Mouse (Mus musculus) stomach, postnatal 0 days (tissue): Measurements from ENCODE around the gene Gga1. TPM values are rescaled to one million over a fixed set of nuclear protein-coding genes. Genes with fewer than 3 reads are reported as not detected.

ENCODE experiments used
- ATAC-seq: fragments of 200-750 bp; cut with Nextera tagmentation; 2 replicates; pipeline ENCODE4 v1.8.0; 2017; ENCODE audit not compliant: low FRiP score, low TSS enrichment
- DNase-seq: peaks from one replicate; pipeline ENCODE4 v3.0.0-alpha.2; 2016; ENCODE audit warnings: low spot score
- H3K27ac ChIP-seq: fragments of 300-500 bp; sonication (generic); replicated peaks from 2 replicates; pipeline ENCODE4 v1.5.1; 2014; ENCODE audit warnings: mild to moderate bottlenecking, control low read depth
- H3K27me3 ChIP-seq: fragments of 300-500 bp; sonication (generic); 2 replicates; pipeline ENCODE4 v1.6.1; 2014; ENCODE audit warnings: low read length; ENCODE audit not compliant: control insufficient read depth, insufficient read depth
- H3K36me3 ChIP-seq: fragments of 300-500 bp; sonication (generic); 2 replicates; pipeline ENCODE4 v1.6.1; 2014; ENCODE audit warnings: low read length, mixed read lengths; ENCODE audit not compliant: control insufficient read depth, insufficient read depth
- H3K4me1 ChIP-seq: fragments of 300-500 bp; sonication (generic); replicated peaks from 2 replicates; pipeline ENCODE4 v1.6.1; 2014; ENCODE audit warnings: antibody characterized with exemption; ENCODE audit not compliant: control insufficient read depth, insufficient read depth
- H3K4me2 ChIP-seq: fragments of 300-500 bp; sonication (generic); replicated peaks from 2 replicates; pipeline ENCODE4 v1.6.1; 2014; ENCODE audit warnings: low read depth, mild to moderate bottlenecking, control low read depth, moderate library complexity
- H3K4me3 ChIP-seq: fragments of 300-500 bp; sonication (generic); 2 replicates; pipeline ENCODE4 v1.5.1; 2014; ENCODE audit warnings: low read depth, low read length, control low read depth
- H3K9ac ChIP-seq: fragments of 300-500 bp; sonication (generic); 2 replicates; pipeline ENCODE4 v1.6.1; 2014; ENCODE audit warnings: mild to moderate bottlenecking, low read length, control low read depth, mixed read lengths
- H3K9me3 ChIP-seq: fragments of 300-500 bp; sonication (generic); 2 replicates; pipeline ENCODE4 v1.6.1; 2016; ENCODE audit warnings: low read length; ENCODE audit not compliant: control insufficient read depth
- CTCF ChIP-seq: IDR thresholded peaks from 2 replicates; pipeline ENCODE4 v1.5.1; 2016; ENCODE audit warnings: antibody characterized with exemption, low read depth, mild to moderate bottlenecking, moderate library complexity
- EP300 ChIP-seq: optimal IDR thresholded peaks from 2 replicates; pipeline ENCODE3; 2016; ENCODE audit warnings: antibody characterized with exemption
- WGBS: fragments of 180-500 bp; shearing (Covaris S2); extraction: QIAGEN DNeasy Blood & Tissue Kit; methylation state at CpG from one replicate; pipeline ENCODE4 v1.1.7; 2014; 5-methylcytosine and 5-hydroxymethylcytosine counted together
- polyA plus RNA-seq: library from polyadenylated mRNA; unstranded; fragments of >200 nt; fragmentation: Nextera tagmentation; extraction: Ambion mirVana; gene quantifications from 2 replicates; pipeline ENCODE4 v1.2.1, GENCODE M21; 2015

Gene Gga1
- polyA plus RNA-seq, 1 experiment from 2014 or later = 35.6 TPM

DNA sequence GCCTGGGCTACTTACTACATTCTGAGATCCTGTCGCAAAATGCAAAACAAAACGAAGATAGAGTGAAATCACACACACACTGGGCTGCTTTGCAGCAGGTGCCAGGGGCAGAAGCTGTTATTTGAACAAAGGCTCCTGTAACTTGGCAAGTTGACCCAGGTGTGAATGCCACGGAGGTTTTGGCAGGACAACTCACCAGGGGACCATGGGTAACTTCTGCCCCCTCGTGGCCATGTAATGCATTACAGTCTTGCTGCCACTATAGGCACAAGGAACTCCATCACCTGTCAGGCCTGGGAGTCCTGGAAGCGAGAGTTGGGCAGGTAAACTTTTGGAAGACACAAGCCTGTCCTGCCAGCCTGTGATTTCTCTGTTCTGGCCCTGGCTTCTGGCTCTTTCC, 28.5 kb upstream of the Gga1 start:
- H3K4me1 ChIP-seq = peaks cover 13% of the 10 kb centered on the region; the same call in 1 of the 2 replicates
- TF ChIP-seq EP300 (no peak), CTCF (peak; percentile 97)
- ATAC-seq = no peak
- no peak overlapping the region for H3K4me3 ChIP-seq
- peaks cover 9% of the 10 kb centered on the region; the same call in 1 of the 2 replicates for H3K36me3 ChIP-seq
- no peaks in the 10 kb centered on the region for H3K27me3 ChIP-seq
- 20% methylated on average over 5 of the region's 5 CpGs for WGBS
- no peak overlapping the region for H3K4me2 ChIP-seq
- peak; percentile 94 for DNase-seq
- H3K9ac ChIP-seq = no peak overlapping the region
- no peaks in the 10 kb centered on the region for H3K9me3 ChIP-seq
- peak overlapping the region; percentile 89; the same call in 1 of the 2 replicates for H3K27ac ChIP-seq

- Histone ChIP-seq H3K9ac (peak overlapping the region; percentile 31; the same call in 1 of the 2 replicates), H3K4me2 (no peak overlapping the region), H3K36me3 (peaks cover 9% of the 10 kb centered on the region; the same call in 1 of the 2 replicates), H3K27ac (peak overlapping the region; percentile 89), H3K27me3 (no peaks in the 10 kb centered on the region), H3K4me1 (peaks cover 11% of the 10 kb centered on the region; the same call in 1 of the 2 replicates), H3K4me3 (no peak overlapping the region), H3K9me3 (no peaks in the 10 kb centered on the region)
- WGBS = 68% methylated on average over 12 of the region's 12 CpGs
- no peak for DNase-seq
- TF ChIP-seq CTCF (no peak), EP300 (no peak)
- no peak for ATAC-seq
Measured at GRCm38 (mm10) chr15:78849485-78849884, 27.5 kb upstream of the Gga1 start.

DNA sequence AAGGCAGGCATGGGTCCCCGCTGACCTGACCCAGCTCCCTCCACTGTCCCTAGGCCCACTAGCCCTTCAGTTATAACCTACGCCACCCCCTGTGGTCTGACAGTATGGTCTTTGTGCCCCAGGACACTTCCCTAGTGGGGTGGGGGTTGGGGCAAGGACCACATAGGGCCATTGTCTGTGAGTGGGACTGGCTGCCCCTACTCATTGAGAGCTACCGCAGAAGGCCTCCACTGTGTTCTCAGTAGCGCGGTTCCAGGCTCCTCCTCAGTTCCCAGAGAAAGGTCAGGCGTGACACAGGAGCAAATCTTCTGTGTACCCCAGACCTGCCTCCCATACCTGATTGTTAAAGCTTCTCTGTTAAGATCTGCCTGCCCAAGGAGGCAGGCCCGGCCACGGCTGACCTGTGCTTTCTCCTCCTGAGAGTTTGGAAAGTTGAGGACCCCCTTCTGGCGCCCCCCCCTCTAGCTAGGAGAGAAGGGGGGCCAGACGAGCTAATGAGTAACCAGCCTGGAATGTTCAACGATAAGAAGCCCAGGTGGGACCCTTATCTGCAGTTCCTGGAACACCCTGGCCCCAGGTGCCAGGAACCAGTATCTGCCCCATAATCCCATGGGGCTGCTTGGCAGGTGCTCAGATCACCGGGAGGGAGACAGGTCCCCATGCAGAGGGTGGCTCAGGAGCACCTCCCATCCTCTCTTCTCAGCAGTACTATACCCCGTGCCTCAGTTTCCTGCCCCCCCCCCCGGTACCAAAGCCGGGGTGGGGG, 26.7 kb upstream of the Gga1 start:
- WGBS = 48% methylated on average over 15 of the region's 15 CpGs

DNA sequence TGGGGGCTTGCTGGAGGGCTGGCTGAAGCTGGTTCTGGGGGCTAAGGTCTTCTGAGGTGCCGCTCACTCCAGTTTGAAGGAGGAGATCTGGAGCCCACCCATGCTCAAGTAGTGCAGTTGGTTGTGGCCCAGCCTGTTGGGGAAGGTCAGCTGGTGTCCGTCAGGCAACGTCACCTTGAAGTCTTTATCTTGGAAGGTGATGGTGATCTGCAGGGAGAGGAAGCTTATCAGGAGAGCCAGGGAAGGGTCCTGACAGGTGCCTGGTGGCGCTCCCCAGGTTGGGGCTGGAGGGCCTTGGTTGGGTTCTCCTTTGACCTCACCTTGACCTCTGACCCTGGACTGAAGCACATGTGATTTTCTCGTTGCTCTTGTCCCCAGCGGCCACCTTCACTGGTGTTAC, 26.0 kb upstream of the Gga1 start:
- no peak overlapping the region for H3K9ac ChIP-seq
- ATAC-seq = no peak
- H3K9me3 ChIP-seq = no peaks in the 10 kb centered on the region
- H3K27ac ChIP-seq = peak overlapping the region; percentile 89
- 53% methylated on average over 6 of the region's 6 CpGs for WGBS
- peak; percentile 45 for DNase-seq
- no peak for TF ChIP-seq CTCF
- no peak for TF ChIP-seq EP300
- no peak overlapping the region for H3K4me3 ChIP-seq
- no peak overlapping the region for H3K4me2 ChIP-seq
- peaks cover 9% of the 10 kb centered on the region; the same call in 1 of the 2 replicates for H3K36me3 ChIP-seq
- H3K4me1 ChIP-seq = peaks cover 4% of the 10 kb centered on the region; the same call in 1 of the 2 replicates
- no peaks in the 10 kb centered on the region for H3K27me3 ChIP-seq

More for the DNA sequence above, 26.7 kb upstream of the Gga1 start:
- H3K4me1 ChIP-seq = peaks cover 10% of the 10 kb centered on the region; the same call in 1 of the 2 replicates
- H3K9me3 ChIP-seq = no peaks in the 10 kb centered on the region
- no peaks in the 10 kb centered on the region for H3K27me3 ChIP-seq
- peaks cover 9% of the 10 kb centered on the region; the same call in 1 of the 2 replicates for H3K36me3 ChIP-seq
- ATAC-seq (peak; percentile 56), DNase-seq (peak; percentile 88)
- peak overlapping the region; percentile 89 for H3K27ac ChIP-seq
- no peak overlapping the region for H3K4me2 ChIP-seq
- TF ChIP-seq EP300 = peak; percentile 43
- no peak for TF ChIP-seq CTCF
- no peak overlapping the region for H3K4me3 ChIP-seq
- H3K9ac ChIP-seq = peak overlapping the region; percentile 31; the same call in 1 of the 2 replicates

- DNase-seq = peak; percentile 97
- WGBS = 9% methylated on average over 13 of the region's 13 CpGs
- Histone ChIP-seq H3K9ac (no peak overlapping the region), H3K27ac (peak overlapping the region; percentile 89), H3K4me1 (peaks cover 4% of the 10 kb centered on the region; the same call in 1 of the 2 replicates), H3K27me3 (no peaks in the 10 kb centered on the region), H3K4me3 (no peak overlapping the region), H3K9me3 (no peaks in the 10 kb centered on the region), H3K4me2 (no peak overlapping the region), H3K36me3 (peaks cover 9% of the 10 kb centered on the region; the same call in 1 of the 2 replicates)
- TF ChIP-seq EP300 (no peak), CTCF (peak; percentile 99)
- peak; percentile 65 for ATAC-seq
Measured at GRCm38 (mm10) chr15:78851505-78852153, 25.4 kb upstream of the Gga1 start.
